Mouse (Mus musculus) stomach, postnatal 0 days (tissue): ENCODE results near the gene I830077J02Rik.

Experiments used
- CTCF ChIP-seq: IDR thresholded peaks from 2 replicates; pipeline ENCODE4 v1.5.1; 2016; ENCODE audit warnings: antibody characterized with exemption, low read depth, mild to moderate bottlenecking, moderate library complexity
- EP300 ChIP-seq: optimal IDR thresholded peaks from 2 replicates; pipeline ENCODE3; 2016; ENCODE audit warnings: antibody characterized with exemption

DNA sequence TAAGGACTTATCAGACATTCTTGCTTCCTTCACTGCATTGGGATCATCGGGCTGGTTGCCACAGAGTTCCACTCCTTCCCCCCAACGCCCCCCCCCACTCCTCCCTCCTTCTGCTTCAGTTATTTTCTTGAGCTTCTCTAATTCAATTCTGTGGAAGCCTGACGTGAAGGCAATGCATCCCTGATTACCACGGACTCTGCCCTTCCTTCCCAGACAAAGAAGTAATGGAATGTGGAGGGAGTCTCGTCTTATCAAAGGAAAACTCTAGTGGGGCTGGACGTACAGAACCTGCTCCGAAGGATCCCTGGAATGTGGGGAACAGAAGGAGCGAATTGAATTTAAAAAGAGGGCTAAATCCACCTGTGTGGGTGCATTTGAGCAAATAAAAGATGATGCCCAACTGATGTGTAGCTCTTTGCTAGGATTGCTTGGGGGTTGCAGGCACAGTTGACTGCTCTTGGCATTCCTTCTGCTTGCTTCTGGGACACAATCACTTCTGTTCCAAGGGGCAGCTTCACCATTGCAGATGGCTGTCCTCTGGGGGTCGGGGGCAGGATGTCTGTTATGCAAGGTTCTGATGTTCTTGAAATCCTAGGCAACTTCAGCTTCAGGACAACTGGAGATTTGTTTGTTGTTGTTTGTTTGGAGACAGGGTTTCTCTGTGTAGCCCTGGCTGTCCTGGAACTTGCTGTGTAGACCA, 24.4 kb downstream of the I830077J02Rik start:
- TF ChIP-seq CTCF (no peak), EP300 (no peak)
